ENCODE assay signal across 12 mouse cellular contexts in the genomic region with DNA sequence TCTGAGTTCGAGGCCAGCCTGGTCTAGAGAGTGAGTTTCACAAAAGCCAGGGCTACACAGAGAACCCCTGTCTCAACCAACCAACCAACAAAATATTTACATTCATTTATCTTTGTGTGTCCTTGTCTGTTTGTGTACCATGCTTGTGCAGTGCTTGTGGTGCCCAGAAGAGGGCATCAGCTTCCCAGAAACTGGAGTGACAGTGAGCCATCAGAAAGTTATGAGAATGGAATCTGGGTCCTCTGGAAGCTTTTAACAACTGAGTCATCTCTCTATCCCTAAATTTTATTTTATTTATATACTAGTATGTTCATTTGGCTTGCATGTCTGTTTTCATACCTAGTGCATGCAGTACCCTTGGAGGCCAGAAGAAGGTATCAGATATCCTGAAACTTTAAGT. TPM values are rescaled to one million over a fixed set of nuclear protein-coding genes. Genes with fewer than 3 reads are reported as not detected.
DNase-seq lines count a peak whose midpoint lies in the region; ATAC-seq and TF ChIP-seq lines count a peak whose summit lies in the region.
"Had no signal": no experiment of that assay in that cellular context is flagged by ENCODE, and none has a peak within 500 bp of the region (broad histone marks: within the 10 kb centered on the region; RNA-seq: fewer than 3 reads in every experiment).

No protein-coding gene starts in this region.

- TF ChIP-seq EP300 in liver, postnatal 0 days (IDR thresholded peaks at IDR 0.05; ENCODE audit: low read depth) = no peak

- no peaks in the 10 kb centered on the region for H3K27me3 ChIP-seq in liver, postnatal 0 days (ENCODE audit: insufficient read depth, low read length)
- H3K27me3 ChIP-seq: forebrain, embryonic 13.5 days; neural tube, embryonic 12.5 days had no signal

- no peak overlapping the region for H3K4me2 ChIP-seq in liver, postnatal 0 days (ENCODE audit: low read depth, low read length)
- H3K4me2 ChIP-seq: forebrain, embryonic 13.5 days; neural tube, embryonic 12.5 days had no signal

- H3K27ac ChIP-seq in layer of hippocampus, adult 2 months = no peak overlapping the region
- H3K27ac ChIP-seq in liver, postnatal 0 days (ENCODE audit: low read depth) = no peak overlapping the region
- H3K27ac ChIP-seq: forebrain, embryonic 13.5 days; neural tube, embryonic 12.5 days had no signal

- H3K4me1 ChIP-seq in liver, postnatal 0 days (ENCODE audit: insufficient read depth) = peaks cover 8% of the 10 kb centered on the region

- no peak overlapping the region for H3K4me3 ChIP-seq in layer of hippocampus, adult 2 months
- H3K4me3 ChIP-seq in liver, postnatal 0 days (ENCODE audit: low read depth, low read length) = no peak overlapping the region
- H3K4me3 ChIP-seq: forebrain, embryonic 13.5 days; neural tube, embryonic 12.5 days had no signal

- H3K36me3 ChIP-seq in liver, postnatal 0 days (replicated peaks; ENCODE audit: insufficient read depth, low read length) = no peaks in the 10 kb centered on the region
- H3K36me3 ChIP-seq: neural tube, embryonic 12.5 days had no signal

- intact Hi-C loops in heart, postnatal 10 days (cut with DNase I) = no loop called here

- TF ChIP-seq CTCF in layer of hippocampus, adult 2 months (conservative IDR thresholded peaks at IDR 0.05) = peak; percentile 64
- TF ChIP-seq CTCF in liver, postnatal 0 days (IDR thresholded peaks at IDR 0.05; ENCODE audit: low read depth) = peak; percentile 67

- no peaks in the 10 kb centered on the region for H3K9me3 ChIP-seq in liver, postnatal 0 days (ENCODE audit: low read length)
- H3K9me3 ChIP-seq: forebrain, embryonic 13.5 days; neural tube, embryonic 12.5 days had no signal

- DNase-seq in layer of hippocampus, adult 2 months (ENCODE audit: low spot score in 2 of 2) = no peak
- DNase-seq in layer of hippocampus, postnatal 10 days (ENCODE audit: low spot score in 2 of 2) = no peak
- peak; percentile 18 for DNase-seq in CD4-positive helper T cell, adult 2 months (ENCODE audit: low read depth, low spot score)
- peak; percentile 38 for DNase-seq in ES-CJ7 (ENCODE audit: low read depth, low spot score)
- peak; percentile 38 for DNase-seq in liver, postnatal 0 days
- DNase-seq in left cerebral cortex, adult 9 months (ENCODE audit: low spot score in 2 of 2) = no peak
- DNase-seq in heart, postnatal 10 days = no peak
- DNase-seq: adrenal gland, adult 8-10 months; cerebellum, postnatal 36 days; lung, postnatal 10 days had no signal

- no peak overlapping the region for H3K9ac ChIP-seq in liver, postnatal 0 days (replicated peaks)
- H3K9ac ChIP-seq: forebrain, embryonic 13.5 days; neural tube, embryonic 12.5 days had no signal

- ATAC-seq in liver, postnatal 0 days = no peak
- ATAC-seq: forebrain, embryonic 13.5 days had no signal

- 60% methylated on average over 1 of the region's 1 CpGs for WGBS in liver, postnatal 0 days (ENCODE audit: insufficient replicate concordance)

RNA-seq across cellular contexts. Expression of a gene that starts 2.0 kb away (rescaled TPM):
- total RNA-seq in layer of hippocampus, adult 2 months (2021) = 10 to 100 TPM; 37.3 to 40.1 TPM
- total RNA-seq in layer of hippocampus, postnatal 10 days (2021) = 10 to 100 TPM; 38.8 to 40.3 TPM
- polyA plus RNA-seq in liver, postnatal 0 days (2015; fragmentation: Nextera tagmentation; extraction: Ambion mirVana) = 4.7 and 5.0 TPM in 2 replicates
- 1 to 10 TPM; 5.2 to 5.7 TPM for total RNA-seq in heart, postnatal 10 days (2021)

RNA-seq across cellular contexts. Expression of a gene that starts 19.2 kb away (rescaled TPM):
- 1 to 10 TPM; 2.1 to 9.0 TPM for total RNA-seq in layer of hippocampus, adult 2 months (2021)
- total RNA-seq in layer of hippocampus, postnatal 10 days (2021) = 1 to 10 TPM in 1 of 2 experiments, under 1 TPM in 1; 0.91 to 6.3 TPM
- not detected in 2 replicates for polyA plus RNA-seq in liver, postnatal 0 days (2015; fragmentation: Nextera tagmentation; extraction: Ambion mirVana)
- total RNA-seq in heart, postnatal 10 days (2021) = 1 to 10 TPM in 1 of 2 experiments, not detected in 1; 1.8 TPM
- polyA plus RNA-seq: neural tube, embryonic 12.5 days had no signal

RNA-seq across cellular contexts. Expression of a gene that starts 40.8 kb away (rescaled TPM):
- not detected for total RNA-seq in layer of hippocampus, adult 2 months (2021)
- under 1 TPM in 1 of 2 experiments, not detected in 1; 0.16 TPM for total RNA-seq in layer of hippocampus, postnatal 10 days (2021)
- not detected in 2 replicates for polyA plus RNA-seq in liver, postnatal 0 days (2015; fragmentation: Nextera tagmentation; extraction: Ambion mirVana)
- total RNA-seq in heart, postnatal 10 days (2021) = under 1 TPM in 1 of 2 experiments, not detected in 1; 0.35 TPM

Comparison
In these comparisons a context has a peak if more than half of its experiments do, and no peak if none do; other contexts are left out.
1. DNase-seq: peak in CD4-positive helper T cell, adult 2 months (single experiment), ES-CJ7 (single experiment) and liver, postnatal 0 days (single experiment); none in layer of hippocampus, adult 2 months (0 of 2), layer of hippocampus, postnatal 10 days (0 of 2), left cerebral cortex, adult 9 months (0 of 2) and heart, postnatal 10 days (0 of 2).
2. RNA of a gene that starts 2.0 kb away (total RNA-seq): 38.8 to 40.3 TPM in layer of hippocampus, postnatal 10 days and 37.3 to 40.1 TPM in layer of hippocampus, adult 2 months; 5.2 to 5.7 TPM in heart, postnatal 10 days; every median in the first group is over 4 times any median in the second.